Mouse (Mus musculus) embryonic facial prominence, embryonic 11.5 days (tissue): ENCODE data around the gene Kpna2. TPM values are rescaled to one million over a fixed set of nuclear protein-coding genes. Genes with fewer than 3 reads are reported as not detected.
A peak's percentile ranks its signal among the peaks of the same experiment; 100 is the strongest.
"Not testable (repeated sequence)": the region's sequence is repeated elsewhere in the genome, so short reads cannot be mapped to it uniquely, and the experiment has no call there.

ENCODE experiments used
- ATAC-seq: fragments of 200-750 bp; cut with Nextera tagmentation; replicated peaks from 2 replicates; pipeline ENCODE4 v1.8.0; 2017; ENCODE audit warnings: low read depth; ENCODE audit not compliant: insufficient number of reproducible peaks, low FRiP score, low TSS enrichment
- DNase-seq: peaks from one replicate; pipeline ENCODE4 v3.0.0-alpha.2; 2015; ENCODE audit warnings: low spot score
- H3K27ac ChIP-seq: fragments of 300-500 bp; sonication (generic); replicated peaks from 2 replicates; pipeline ENCODE4 v1.5.1; 2014; ENCODE audit warnings: mild to moderate bottlenecking, low read depth, low read length, control low read depth
- H3K27me3 ChIP-seq: fragments of 300-500 bp; sonication (generic); 2 replicates; pipeline ENCODE4 v1.6.1; 2014; ENCODE audit warnings: mild to moderate bottlenecking, low read length, moderate library complexity, mixed read lengths; ENCODE audit not compliant: control insufficient read depth, insufficient read depth
- H3K36me3 ChIP-seq: fragments of 300-500 bp; sonication (generic); replicated peaks from 2 replicates; pipeline ENCODE4 v1.6.1; 2014; ENCODE audit warnings: low read depth, mild to moderate bottlenecking, low read length, moderate library complexity, mixed read lengths; ENCODE audit not compliant: control insufficient read depth, insufficient read depth
- H3K4me1 ChIP-seq: fragments of 300-500 bp; sonication (generic); 2 replicates; pipeline ENCODE4 v1.6.1; 2014; ENCODE audit warnings: low read length, mixed read lengths; ENCODE audit not compliant: control insufficient read depth, insufficient read depth
- H3K4me2 ChIP-seq: fragments of 300-500 bp; sonication (generic); 2 replicates; pipeline ENCODE4 v1.6.1; 2014; ENCODE audit warnings: low read depth, mild to moderate bottlenecking, control low read depth, low read length, moderate library complexity
- H3K4me3 ChIP-seq: fragments of 300-500 bp; sonication (generic); 2 replicates; pipeline ENCODE4 v1.5.1; 2014; ENCODE audit warnings: low read depth, low read length, control low read depth
- H3K9ac ChIP-seq: fragments of 300-500 bp; sonication (generic); replicated peaks from 2 replicates; pipeline ENCODE4 v1.6.1; 2014; ENCODE audit warnings: mild to moderate bottlenecking, control low read depth, low read length
- H3K9me3 ChIP-seq: fragments of 300-500 bp; sonication (generic); replicated peaks from 2 replicates; pipeline ENCODE4 v1.6.1; 2016; ENCODE audit warnings: mild to moderate bottlenecking, low read length, inconsistent platforms, mixed read lengths; ENCODE audit not compliant: control insufficient read depth
- WGBS: fragments of 180-500 bp; shearing (Covaris S2); extraction: QIAGEN DNeasy Blood & Tissue Kit; methylation state at CpG from one replicate; pipeline ENCODE4 v1.1.7; 2014; 5-methylcytosine and 5-hydroxymethylcytosine counted together
- polyA plus RNA-seq: library from polyadenylated mRNA; unstranded; fragments of >200 nt; fragmentation: Nextera tagmentation; extraction: Ambion mirVana; gene quantifications from 2 replicates; pipeline ENCODE4 v1.2.1, GENCODE M21; 2014

Kpna2 gene
- polyA plus RNA-seq, 1 experiment from 2014 or later = 680 TPM

GRCm38 (mm10) chr11:107025411-107026321 lies 26.3 kb upstream of the Kpna2 start, which contains the start of gene 1810010H24Rik:
1810010H24Rik (plus strand) TSS chr11:107025681.
- no peaks in the 10 kb centered on the region for H3K36me3 ChIP-seq
- peak within 1 kb of the TSS; percentile 45 for H3K4me3 ChIP-seq
- no peak within 1 kb of the TSS for H3K27ac ChIP-seq
- H3K27me3 ChIP-seq = no peaks in the 10 kb centered on the region; the same call in 1 of the 2 replicates
- no peaks in the 10 kb centered on the region for H3K9me3 ChIP-seq
- ATAC-seq (no peak), DNase-seq (peak; percentile 36)
- peak within 1 kb of the TSS; percentile 83 for H3K4me2 ChIP-seq
- H3K9ac ChIP-seq = peak within 1 kb of the TSS; percentile 53
- peaks cover 5% of the 10 kb centered on the region for H3K4me1 ChIP-seq
- WGBS = under 1% methylated on average over 45 of the region's 45 CpGs

DNA sequence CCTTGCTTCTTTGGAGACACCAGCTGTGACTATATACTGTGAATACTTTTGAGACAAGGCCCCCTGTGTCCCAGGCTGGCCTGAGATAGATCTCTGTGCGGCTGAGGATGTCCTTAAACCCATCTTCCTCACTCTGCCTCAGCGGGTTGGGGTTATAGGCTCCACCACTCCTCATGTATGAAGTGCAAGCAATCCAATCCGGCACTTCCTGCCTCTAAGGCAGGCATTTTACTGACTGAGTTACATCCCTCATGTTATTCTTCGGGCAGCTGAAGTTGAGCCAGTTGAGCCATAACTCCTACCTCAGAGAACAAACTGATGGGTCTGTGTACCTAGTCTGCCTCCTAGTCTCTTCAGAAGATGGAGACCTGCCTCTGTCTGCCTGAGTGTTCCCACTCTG lies 25.1 kb upstream of the Kpna2 start:
- no peak overlapping the region for H3K4me2 ChIP-seq
- ATAC-seq = no peak
- peaks cover 5% of the 10 kb centered on the region for H3K4me1 ChIP-seq
- no peaks in the 10 kb centered on the region; the same call in 1 of the 2 replicates for H3K27me3 ChIP-seq
- no peak for DNase-seq
- H3K9me3 ChIP-seq = no peaks in the 10 kb centered on the region
- H3K9ac ChIP-seq = no peak overlapping the region
- H3K27ac ChIP-seq = no peak overlapping the region
- WGBS = 41% methylated on average over 4 of the region's 4 CpGs
- no peaks in the 10 kb centered on the region for H3K36me3 ChIP-seq
- H3K4me3 ChIP-seq = no peak overlapping the region

DNA sequence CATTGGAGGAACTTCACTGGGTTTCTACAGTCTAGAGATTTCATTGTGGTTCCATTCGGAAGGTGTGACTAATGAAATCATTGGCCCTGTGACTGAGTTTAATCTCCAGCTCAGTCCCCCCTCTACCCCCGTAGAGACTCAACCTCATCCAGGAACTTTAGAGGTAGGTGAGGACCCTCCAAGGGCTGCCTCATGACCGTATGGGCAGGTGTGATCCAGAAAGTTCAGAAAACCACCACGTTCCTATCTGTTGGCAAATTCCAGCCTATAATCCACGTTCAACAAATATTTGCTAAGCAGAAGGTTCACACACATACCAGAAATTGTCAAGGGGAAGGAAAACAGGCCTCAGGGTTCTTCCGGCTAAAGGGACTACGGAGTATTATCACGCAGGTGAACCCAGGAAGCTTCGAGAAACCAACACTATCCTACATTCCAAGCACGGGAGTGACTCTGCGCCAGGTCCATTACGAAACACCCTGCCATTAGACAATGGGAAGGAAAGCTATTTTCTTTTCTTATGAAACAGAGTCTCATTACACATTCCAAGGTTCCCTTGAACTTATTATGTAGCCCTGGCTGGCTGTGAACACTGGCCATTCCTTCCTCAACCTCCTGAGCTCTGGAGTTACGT lies 22.8 kb upstream of the Kpna2 start:
- DNase-seq (no peak), ATAC-seq (no peak)
- Histone ChIP-seq H3K4me1 (peaks cover 5% of the 10 kb centered on the region), H3K4me2 (no peak overlapping the region), H3K27ac (no peak overlapping the region), H3K4me3 (no peak overlapping the region), H3K9ac (no peak overlapping the region), H3K36me3 (no peaks in the 10 kb centered on the region), H3K9me3 (no peaks in the 10 kb centered on the region), H3K27me3 (no peaks in the 10 kb centered on the region; the same call in 1 of the 2 replicates)
- WGBS = 85% methylated on average over 13 of the region's 13 CpGs

DNA sequence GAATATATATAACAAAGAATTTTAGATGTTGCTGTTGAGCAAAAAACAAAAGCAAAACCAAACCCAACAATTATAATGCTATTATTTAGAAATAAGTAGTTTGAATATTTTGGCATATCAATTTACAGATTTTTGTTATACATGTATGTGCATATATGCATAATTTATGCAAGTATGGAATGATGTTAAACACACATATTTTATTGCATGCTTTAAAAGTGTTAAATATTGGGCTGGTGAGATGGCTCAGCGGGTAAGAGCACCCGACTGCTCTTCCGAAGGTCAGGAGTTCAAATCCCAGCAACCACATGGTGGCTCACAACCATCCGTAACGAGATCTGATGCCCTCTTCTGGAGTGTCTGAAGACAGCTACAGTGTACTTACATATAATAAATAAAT lies 20.4 kb upstream of the Kpna2 start:
- H3K27ac ChIP-seq, DNase-seq, H3K4me3 ChIP-seq, H3K36me3 ChIP-seq, ATAC-seq, H3K9me3 ChIP-seq, H3K27me3 ChIP-seq, H3K4me1 ChIP-seq, H3K4me2 ChIP-seq, H3K9ac ChIP-seq: not testable (repeated sequence)
- 96% methylated on average over 3 of the region's 5 CpGs for WGBS

DNA sequence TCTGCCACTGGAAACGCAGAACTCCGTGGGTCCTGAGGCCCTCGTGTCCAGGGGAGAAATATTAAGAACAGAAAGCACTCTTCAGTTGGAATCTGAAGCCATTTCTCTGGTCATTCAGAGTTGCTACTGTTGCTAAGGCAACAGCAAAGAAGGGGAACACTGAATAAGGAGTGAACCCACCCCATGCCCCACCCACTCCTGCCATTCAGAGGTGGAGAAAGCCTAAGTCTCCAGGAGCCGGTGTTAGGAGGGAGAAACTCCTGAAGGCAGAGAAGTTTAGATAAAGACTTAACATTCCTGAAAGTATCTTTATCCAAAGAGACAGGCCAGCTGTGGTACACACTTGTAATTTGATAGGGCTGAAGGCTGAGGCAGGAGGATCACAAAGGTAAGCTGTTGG lies 20.0 kb upstream of the Kpna2 start:
- no peak overlapping the region for H3K27ac ChIP-seq
- ATAC-seq (no peak), DNase-seq (no peak)
- H3K4me2 ChIP-seq = no peak overlapping the region
- no peaks in the 10 kb centered on the region for H3K27me3 ChIP-seq
- no peaks in the 10 kb centered on the region for H3K4me1 ChIP-seq
- no peaks in the 10 kb centered on the region for H3K9me3 ChIP-seq
- H3K9ac ChIP-seq = no peak overlapping the region
- no peaks in the 10 kb centered on the region for H3K36me3 ChIP-seq
- WGBS = 62% methylated on average over 4 of the region's 4 CpGs
- no peak overlapping the region for H3K4me3 ChIP-seq

- no peaks in the 10 kb centered on the region for H3K4me1 ChIP-seq
- H3K27me3 ChIP-seq = no peaks in the 10 kb centered on the region
- H3K36me3 ChIP-seq = no peaks in the 10 kb centered on the region
- H3K4me3 ChIP-seq = no peak overlapping the region
- 30% methylated on average over 8 of the region's 8 CpGs for WGBS
- H3K9me3 ChIP-seq = no peaks in the 10 kb centered on the region
- ATAC-seq = no peak
- DNase-seq = no peak
- H3K27ac ChIP-seq = no peak overlapping the region
- no peak overlapping the region for H3K4me2 ChIP-seq
- H3K9ac ChIP-seq = no peak overlapping the region
Measured at GRCm38 (mm10) chr11:107018606-107019005, 19.3 kb upstream of the Kpna2 start.

- H3K9ac ChIP-seq = no peak overlapping the region
- no peak overlapping the region for H3K4me3 ChIP-seq
- WGBS = 57% methylated on average over 6 of the region's 6 CpGs
Measured at GRCm38 (mm10) chr11:107017339-107017886, 18.1 kb upstream of the Kpna2 start.

GRCm38 (mm10) chr11:107016893-107017292 lies 17.6 kb upstream of the Kpna2 start:
- H3K27me3 ChIP-seq = no peaks in the 10 kb centered on the region
- DNase-seq = peak; percentile 65
- no peak for ATAC-seq
- WGBS = 17% methylated on average over 1 of the region's 1 CpGs
- H3K4me3 ChIP-seq = no peak overlapping the region
- H3K36me3 ChIP-seq = no peaks in the 10 kb centered on the region
- no peaks in the 10 kb centered on the region for H3K9me3 ChIP-seq
- H3K9ac ChIP-seq = no peak overlapping the region
- no peak overlapping the region for H3K4me2 ChIP-seq
- no peak overlapping the region for H3K27ac ChIP-seq
- H3K4me1 ChIP-seq = no peaks in the 10 kb centered on the region

More at GRCm38 (mm10) chr11:107017339-107017886, 18.1 kb upstream of the Kpna2 start:
- Histone ChIP-seq H3K27me3 (no peaks in the 10 kb centered on the region), H3K4me2 (no peak overlapping the region), H3K36me3 (no peaks in the 10 kb centered on the region), H3K27ac (no peak overlapping the region), H3K4me1 (no peaks in the 10 kb centered on the region), H3K9me3 (no peaks in the 10 kb centered on the region)
- no peak for DNase-seq
- no peak for ATAC-seq
